Mouse (Mus musculus): ENCODE measurements around the gene Kcnq2. TPM values are rescaled to one million over a fixed set of nuclear protein-coding genes. Genes with fewer than 3 reads are reported as not detected.

The Kcnq2 gene
- total and polyA plus RNA-seq, 3 experiments: 0.04 TPM; not detected in 2

DNA sequence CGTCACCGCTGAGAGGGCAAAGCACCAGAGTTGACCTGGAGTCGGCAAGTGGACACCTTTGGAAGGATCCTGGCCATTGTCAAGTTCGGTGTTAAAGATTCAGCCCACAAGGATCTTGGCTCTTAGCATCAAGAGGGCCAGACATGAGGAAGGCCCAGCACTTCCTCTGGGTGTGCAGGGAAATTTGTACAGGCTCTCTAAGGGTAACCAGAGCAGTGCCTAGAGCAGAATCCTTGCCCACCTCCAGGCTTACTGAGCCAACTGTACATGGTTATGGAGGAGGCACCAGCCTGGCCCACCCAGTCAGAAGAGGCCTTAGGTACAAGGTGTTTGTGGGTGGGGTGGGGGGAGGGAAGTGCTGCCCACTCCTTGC is 332 bp upstream of the Kcnq2 start:
- Histone ChIP-seq H3K4me2 (ENCODE audit: insufficient read depth, low read depth, poor library complexity, severe bottlenecking) (no peak overlapping the region), H3K9ac (ENCODE audit: insufficient read depth, low read depth) (no peak overlapping the region), H3K27ac (ENCODE audit: insufficient read depth, low read depth) (no peak overlapping the region), H3K4me3 (replicated peaks in 1 of 3; ENCODE audit: low read depth in 2 of 3, low read length in 2 of 3, poor library complexity in 1 of 3) (no peak overlapping the region), H3K4me1 (ENCODE audit: control insufficient read depth in 1 of 2, insufficient read depth in 2 of 2) (no peaks in the 10 kb centered on the region), H3K79me2 (replicated peaks; ENCODE audit: control insufficient read depth, extremely low read depth, insufficient read depth, poor library complexity, severe bottlenecking) (no peaks in the 10 kb centered on the region), H3K9me3 (replicated peaks; ENCODE audit: low read length) (peaks cover 4% of the 10 kb centered on the region), H3K27me3 (replicated peaks) (peaks cover 61% of the 10 kb centered on the region), H3K36me3 (replicated peaks in 1 of 2; ENCODE audit: control insufficient read depth in 1 of 2, insufficient read depth in 1 of 2, low read length in 1 of 2) (no peaks in the 10 kb centered on the region)
- in situ Hi-C loops (cut with MboI; ENCODE audit: low pct_ligation_motif_present, low pct_unique_long_range_greater_than_20kb, low sequenced_read_pairs) (no loop called here), dilution Hi-C loops (cut with MboI; ENCODE audit: extremely low pct_ligation_motif_present, extremely low pct_unique_long_range_greater_than_20kb, low sequenced_read_pairs) (no loop called here)
- no peak for DNase-seq (ENCODE audit: extremely low read depth)
- TF ChIP-seq ZMIZ1 (IDR thresholded peaks at IDR 0.05; ENCODE audit: low read depth, low read length) (no peak), TCF12 (IDR thresholded peaks at IDR 0.05; ENCODE audit: low read depth, low read length) (no peak), NRF1 (IDR thresholded peaks at IDR 0.05; ENCODE audit: low read depth, low read length) (no peak), MAZ (IDR thresholded peaks at IDR 0.05; ENCODE audit: low read depth, low read length) (no peak), CHD2 (IDR thresholded peaks at IDR 0.05; ENCODE audit: low read length) (no peak), POLR2A (IDR thresholded peaks at IDR 0.05; ENCODE audit: low read depth, low read length) (no peak), BHLHE40 (IDR thresholded peaks at IDR 0.05; ENCODE audit: low read depth, low read length) (no peak)

DNA sequence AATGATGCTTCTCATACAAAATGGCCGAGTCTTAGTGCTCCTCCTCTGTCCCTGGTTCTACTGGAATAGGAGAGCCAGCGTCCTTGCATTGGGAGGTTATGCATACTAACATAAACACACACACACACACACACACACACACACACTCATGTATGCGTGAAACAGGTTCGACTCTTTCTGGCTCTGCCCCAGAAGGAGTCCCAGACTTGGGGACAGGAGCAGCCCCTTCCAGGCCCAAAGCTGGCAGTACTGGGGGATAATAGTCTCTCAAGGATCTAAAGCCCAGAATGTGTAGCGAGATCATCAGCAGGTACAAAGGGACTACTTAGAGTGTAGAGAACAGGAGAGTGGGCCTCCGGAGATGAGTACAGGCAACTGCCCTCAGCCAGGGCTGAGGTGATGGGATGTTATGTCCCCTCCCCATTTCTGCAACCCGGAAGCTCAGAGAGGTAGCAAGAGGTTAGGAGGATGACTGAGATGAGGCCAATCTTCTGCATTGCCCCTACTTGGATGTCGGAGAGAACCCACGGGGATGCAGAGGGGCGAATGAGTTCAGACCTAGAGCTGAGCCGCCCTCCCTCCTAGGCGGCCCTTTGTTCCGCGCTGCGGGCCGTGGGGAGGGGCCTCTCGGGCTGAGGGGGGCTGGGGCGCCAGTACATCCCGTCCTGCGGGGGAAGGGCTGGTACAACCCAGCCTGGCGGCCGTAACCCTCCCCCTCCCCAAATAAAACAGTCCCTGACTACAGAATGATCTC is 1.1 kb downstream of the Kcnq2 start:
- dilution Hi-C loops (cut with MboI; ENCODE audit: extremely low pct_ligation_motif_present, extremely low pct_unique_long_range_greater_than_20kb, low sequenced_read_pairs): no loop called here
- peaks cover 4% of the 10 kb centered on the region for H3K9me3 ChIP-seq (replicated peaks; ENCODE audit: low read length)
- in situ Hi-C loops (cut with MboI; ENCODE audit: low pct_ligation_motif_present, low pct_unique_long_range_greater_than_20kb, low sequenced_read_pairs): no loop called here
- no peak for DNase-seq (ENCODE audit: extremely low read depth)
- no peaks in the 10 kb centered on the region for H3K36me3 ChIP-seq (replicated peaks in 1 of 2; ENCODE audit: control insufficient read depth in 1 of 2, insufficient read depth in 1 of 2, low read length in 1 of 2)
- no peak overlapping the region for H3K4me3 ChIP-seq (replicated peaks in 1 of 3; ENCODE audit: low read depth in 2 of 3, low read length in 2 of 3, poor library complexity in 1 of 3)
- no peak for TF ChIP-seq MAZ (IDR thresholded peaks at IDR 0.05; ENCODE audit: low read depth, low read length)
- TF ChIP-seq GABPA (IDR thresholded peaks at IDR 0.05; ENCODE audit: insufficient replicate concordance, low read depth, low read length): no peak
- H3K9ac ChIP-seq (ENCODE audit: insufficient read depth, low read depth): no peak overlapping the region
- H3K79me2 ChIP-seq (replicated peaks; ENCODE audit: control insufficient read depth, extremely low read depth, insufficient read depth, poor library complexity, severe bottlenecking): no peaks in the 10 kb centered on the region
- no peaks in the 10 kb centered on the region for H3K4me1 ChIP-seq (ENCODE audit: control insufficient read depth in 1 of 2, insufficient read depth in 2 of 2)
- no peak overlapping the region for H3K27ac ChIP-seq (ENCODE audit: insufficient read depth, low read depth)
- peaks cover 60% of the 10 kb centered on the region for H3K27me3 ChIP-seq (replicated peaks)
- no peak overlapping the region for H3K4me2 ChIP-seq (ENCODE audit: insufficient read depth, low read depth, poor library complexity, severe bottlenecking)

GRCm38 (mm10) chr2:181130245-181130644 is 4.9 kb downstream of the Kcnq2 start:
- Histone ChIP-seq H3K27ac (ENCODE audit: insufficient read depth, low read depth) (no peak overlapping the region), H3K4me2 (ENCODE audit: insufficient read depth, low read depth, poor library complexity, severe bottlenecking) (no peak overlapping the region), H3K4me3 (replicated peaks in 1 of 3; ENCODE audit: low read depth in 2 of 3, low read length in 2 of 3, poor library complexity in 1 of 3) (no peak overlapping the region), H3K4me1 (ENCODE audit: control insufficient read depth in 1 of 2, insufficient read depth in 2 of 2) (no peaks in the 10 kb centered on the region), H3K79me2 (replicated peaks; ENCODE audit: control insufficient read depth, extremely low read depth, insufficient read depth, poor library complexity, severe bottlenecking) (no peaks in the 10 kb centered on the region), H3K9me3 (replicated peaks; ENCODE audit: low read length) (peaks cover 4% of the 10 kb centered on the region), H3K36me3 (replicated peaks in 1 of 2; ENCODE audit: control insufficient read depth in 1 of 2, insufficient read depth in 1 of 2, low read length in 1 of 2) (no peaks in the 10 kb centered on the region), H3K9ac (ENCODE audit: insufficient read depth, low read depth) (no peak overlapping the region), H3K27me3 (replicated peaks) (peaks cover 85% of the 10 kb centered on the region)
- dilution Hi-C loops (cut with MboI; ENCODE audit: extremely low pct_ligation_motif_present, extremely low pct_unique_long_range_greater_than_20kb, low sequenced_read_pairs) (no loop called here), in situ Hi-C loops (cut with MboI; ENCODE audit: low pct_ligation_motif_present, low pct_unique_long_range_greater_than_20kb, low sequenced_read_pairs) (no loop called here)
- no peak for DNase-seq (ENCODE audit: extremely low read depth)
- TF ChIP-seq CTCF (conservative IDR thresholded peaks at IDR 0.05 in 1 of 2, IDR thresholded peaks at IDR 0.05 in 1 of 2; ENCODE audit: low read depth in 2 of 2, low read length in 2 of 2): no peak
- TF ChIP-seq USF2 (conservative IDR thresholded peaks at IDR 0.05; ENCODE audit: low read depth, low read length): no peak
- no peak for TF ChIP-seq TBP (conservative IDR thresholded peaks at IDR 0.05; ENCODE audit: low read depth, low read length)
- no peak for TF ChIP-seq IRF4 (IDR thresholded peaks at IDR 0.05; ENCODE audit: low read depth, low read length)

Measured in CH12.LX (cell line).